Mouse (Mus musculus): Measurements from ENCODE around the gene Nudt3. TPM values are rescaled to one million over a fixed set of nuclear protein-coding genes. Genes with fewer than 3 reads are reported as not detected.

Nudt3 gene
- polyA plus RNA-seq, 1 experiment, result 43.2 TPM

DNA sequence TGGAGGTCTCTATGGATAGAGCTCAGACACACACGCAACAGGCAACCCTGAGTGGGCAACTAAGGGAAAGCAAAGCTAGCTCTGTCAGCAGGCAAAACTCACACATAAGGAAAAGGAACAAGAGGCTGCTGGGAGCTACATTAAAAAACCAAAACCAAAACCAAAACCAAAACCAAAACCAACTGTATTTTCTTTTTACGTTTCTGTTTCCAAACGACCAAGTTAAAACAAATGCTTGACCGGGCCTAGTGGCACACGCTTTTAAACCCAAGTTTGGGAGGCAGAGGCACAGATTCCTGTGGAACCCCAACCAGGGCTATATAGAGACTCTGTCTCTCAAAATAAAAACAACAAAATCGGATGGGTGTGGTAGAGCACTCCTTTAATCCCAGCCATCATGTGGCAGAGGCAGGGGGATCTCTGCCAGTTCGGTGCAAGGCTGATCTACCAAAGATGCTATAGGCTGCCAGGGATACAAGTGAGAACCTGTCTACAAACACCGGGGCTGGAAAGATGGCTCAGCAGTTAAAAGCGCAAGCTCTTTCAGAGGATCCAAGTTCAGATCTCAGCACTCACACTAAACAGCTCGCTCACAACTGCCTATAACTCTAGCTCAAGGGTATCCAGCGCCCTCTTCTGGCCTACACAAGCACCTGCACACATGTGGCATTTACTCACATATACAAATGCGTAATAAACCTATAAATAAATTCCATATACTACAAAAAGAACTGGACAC, 31.3 kb downstream of the Nudt3 start:
- Histone ChIP-seq H3K4me3 (ENCODE audit: extremely low read depth, insufficient read depth, insufficient read length) (peak overlapping the region; percentile 9; the same call in 1 of the 2 replicates), H3K36me3 (ENCODE audit: control insufficient read depth, insufficient read depth, low read length) (peaks cover 14% of the 10 kb centered on the region), H3K27ac (ENCODE audit: insufficient read depth, low read length) (peak overlapping the region; percentile 56), H3K4me1 (ENCODE audit: control insufficient read depth, insufficient read depth, insufficient read length) (peaks cover 12% of the 10 kb centered on the region; the same call in 1 of the 2 replicates), H3K27me3 (ENCODE audit: control insufficient read depth, insufficient read depth, low read length) (no peaks in the 10 kb centered on the region)
- DNase-seq (ENCODE audit: low read depth in 1 of 2, low spot score in 2 of 2), result peak in 1 of 2 experiments; percentile 31
- WGBS, result 58% methylated on average over 12 of the region's 12 CpGs
- no peak for TF ChIP-seq CTCF (IDR thresholded peaks at IDR 0.05; ENCODE audit: extremely low read depth, insufficient read depth, insufficient read length, insufficient replicate concordance)
- TF ChIP-seq POLR2A (IDR thresholded peaks at IDR 0.05; ENCODE audit: low read depth, low read length), result no peak

DNA sequence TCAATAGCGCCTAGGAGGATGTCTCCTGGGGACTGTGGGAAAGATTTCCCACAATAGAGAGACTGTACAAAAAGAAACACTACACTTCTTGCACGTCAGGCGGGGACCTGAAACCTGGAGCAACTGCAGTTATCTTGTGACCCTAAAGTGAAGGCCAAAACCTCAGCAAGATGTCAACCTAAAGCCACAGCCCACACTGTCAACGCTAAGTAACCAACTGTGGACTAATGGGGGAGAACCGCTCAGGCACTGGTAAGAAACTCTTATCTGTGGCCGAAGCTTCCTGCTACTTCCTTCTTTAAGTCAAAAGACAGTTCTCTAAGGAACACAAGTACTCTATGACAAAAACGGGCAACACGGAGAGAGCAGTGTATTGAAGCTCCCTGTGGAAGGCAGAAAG, 35.1 kb downstream of the Nudt3 start:
- H3K36me3 ChIP-seq (ENCODE audit: control insufficient read depth, insufficient read depth, low read length), result no peaks in the 10 kb centered on the region
- peaks cover 12% of the 10 kb centered on the region; the same call in 1 of the 2 replicates for H3K4me1 ChIP-seq (ENCODE audit: control insufficient read depth, insufficient read depth, insufficient read length)
- H3K4me3 ChIP-seq (ENCODE audit: extremely low read depth, insufficient read depth, insufficient read length), result no peak overlapping the region
- DNase-seq (ENCODE audit: low read depth in 1 of 2, low spot score in 2 of 2), result no peak
- TF ChIP-seq POLR2A (IDR thresholded peaks at IDR 0.05; ENCODE audit: low read depth, low read length) (no peak), CTCF (IDR thresholded peaks at IDR 0.05; ENCODE audit: extremely low read depth, insufficient read depth, insufficient read length, insufficient replicate concordance) (no peak)
- no peaks in the 10 kb centered on the region for H3K27me3 ChIP-seq (ENCODE audit: control insufficient read depth, insufficient read depth, low read length)
- WGBS, result 10% methylated on average over 8 of the region's 8 CpGs
- peak overlapping the region; percentile 53 for H3K27ac ChIP-seq (ENCODE audit: insufficient read depth, low read length)

DNA sequence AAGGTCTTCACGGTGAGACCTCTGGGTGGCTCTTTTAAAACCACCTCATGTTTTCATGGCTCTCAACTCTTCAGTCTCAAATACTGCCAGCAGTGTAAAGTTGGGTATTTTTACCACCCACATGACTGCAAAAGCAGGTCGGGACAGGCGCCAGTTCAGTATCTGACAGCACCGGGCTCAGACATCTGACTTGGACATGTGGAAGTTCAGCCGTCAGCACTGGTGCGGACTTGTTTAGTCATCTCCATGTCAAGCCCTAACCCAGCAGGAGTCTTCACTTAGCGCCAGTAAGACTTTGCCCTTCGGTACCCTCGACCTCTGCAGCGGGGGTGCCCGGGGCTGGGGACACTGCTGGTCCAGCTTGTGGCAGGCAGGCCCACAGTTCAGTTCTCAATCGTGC, 36.0 kb downstream of the Nudt3 start:
- Histone ChIP-seq H3K27me3 (ENCODE audit: control insufficient read depth, insufficient read depth, low read length) (no peaks in the 10 kb centered on the region), H3K36me3 (ENCODE audit: control insufficient read depth, insufficient read depth, low read length) (no peaks in the 10 kb centered on the region), H3K4me3 (ENCODE audit: extremely low read depth, insufficient read depth, insufficient read length) (no peak overlapping the region), H3K4me1 (ENCODE audit: control insufficient read depth, insufficient read depth, insufficient read length) (peaks cover 12% of the 10 kb centered on the region; the same call in 1 of the 2 replicates), H3K27ac (ENCODE audit: insufficient read depth, low read length) (no peak overlapping the region)
- DNase-seq (ENCODE audit: low read depth in 1 of 2, low spot score in 2 of 2), result no peak
- TF ChIP-seq POLR2A (IDR thresholded peaks at IDR 0.05; ENCODE audit: low read depth, low read length) (no peak), CTCF (IDR thresholded peaks at IDR 0.05; ENCODE audit: extremely low read depth, insufficient read depth, insufficient read length, insufficient replicate concordance) (no peak)
- WGBS, result 76% methylated on average over 12 of the region's 12 CpGs

DNA sequence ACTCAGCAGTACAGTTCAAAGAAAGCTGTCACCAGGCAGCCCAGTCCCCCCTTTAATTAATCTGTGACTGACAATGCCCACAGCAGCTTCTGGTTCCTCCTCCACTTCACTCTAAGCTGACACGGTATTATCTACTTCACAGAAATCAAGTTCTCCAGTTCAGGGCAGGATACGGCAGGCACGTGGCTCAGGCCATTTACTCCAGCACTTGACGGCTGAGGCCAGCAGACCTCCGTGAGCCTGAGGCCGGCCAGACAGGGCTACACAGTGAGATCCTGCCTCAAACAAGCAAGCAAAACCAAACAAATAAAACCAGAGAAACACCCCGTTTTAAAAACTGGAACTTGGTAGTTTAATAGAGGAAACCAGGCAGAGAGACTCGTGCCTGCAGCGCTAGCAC, 36.6 kb downstream of the Nudt3 start:
- H3K4me1 ChIP-seq (ENCODE audit: control insufficient read depth, insufficient read depth, insufficient read length), result peaks cover 12% of the 10 kb centered on the region; the same call in 1 of the 2 replicates
- no peak for TF ChIP-seq CTCF (IDR thresholded peaks at IDR 0.05; ENCODE audit: extremely low read depth, insufficient read depth, insufficient read length, insufficient replicate concordance)
- no peak for TF ChIP-seq POLR2A (IDR thresholded peaks at IDR 0.05; ENCODE audit: low read depth, low read length)
- 63% methylated on average over 9 of the region's 9 CpGs for WGBS
- no peak overlapping the region for H3K27ac ChIP-seq (ENCODE audit: insufficient read depth, low read length)
- H3K27me3 ChIP-seq (ENCODE audit: control insufficient read depth, insufficient read depth, low read length), result no peaks in the 10 kb centered on the region
- no peak for DNase-seq (ENCODE audit: low read depth in 1 of 2, low spot score in 2 of 2)
- peaks cover 2% of the 10 kb centered on the region; the same call in 1 of the 2 replicates for H3K36me3 ChIP-seq (ENCODE audit: control insufficient read depth, insufficient read depth, low read length)
- no peak overlapping the region for H3K4me3 ChIP-seq (ENCODE audit: extremely low read depth, insufficient read depth, insufficient read length)

DNA sequence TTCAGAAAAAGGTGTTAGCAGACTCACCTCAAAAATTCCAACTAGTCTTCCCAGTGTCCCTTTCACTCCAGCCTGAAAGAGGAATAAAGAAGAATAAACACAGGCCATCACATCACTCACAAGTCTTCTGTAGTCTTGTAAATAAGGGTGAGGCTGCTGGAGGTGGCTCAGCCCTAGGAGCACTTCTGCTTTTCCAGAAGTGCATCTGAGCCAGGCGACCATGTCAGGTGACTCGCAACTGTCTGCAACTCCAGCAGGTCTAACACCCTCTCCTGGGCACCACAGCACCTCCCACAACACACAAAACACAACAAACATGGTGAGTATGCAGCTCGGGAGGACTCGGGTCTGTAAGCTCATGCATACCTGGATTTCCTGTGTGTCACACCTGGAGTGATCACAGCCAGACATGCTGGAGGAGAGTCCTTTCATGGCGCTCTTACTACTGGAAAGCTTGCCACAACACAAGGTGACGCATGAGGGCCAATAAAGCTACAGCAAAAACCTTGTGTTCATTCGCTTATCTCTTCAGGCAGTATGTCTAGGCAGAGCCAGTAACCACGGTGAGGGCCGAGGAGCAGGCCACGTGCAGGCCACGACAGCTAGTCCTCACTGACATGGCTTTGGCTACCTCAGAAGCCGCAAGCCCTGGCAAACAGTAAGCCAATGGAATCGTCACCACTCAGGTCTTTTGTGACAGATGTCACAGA, 40.0 kb downstream of the Nudt3 start:
- Histone ChIP-seq H3K27me3 (ENCODE audit: control insufficient read depth, insufficient read depth, low read length) (no peaks in the 10 kb centered on the region), H3K27ac (ENCODE audit: insufficient read depth, low read length) (no peak overlapping the region), H3K4me3 (ENCODE audit: extremely low read depth, insufficient read depth, insufficient read length) (no peak overlapping the region), H3K4me1 (ENCODE audit: control insufficient read depth, insufficient read depth, insufficient read length) (peaks cover 8% of the 10 kb centered on the region; the same call in 1 of the 2 replicates), H3K36me3 (ENCODE audit: control insufficient read depth, insufficient read depth, low read length) (peaks cover 11% of the 10 kb centered on the region)
- no peak for TF ChIP-seq CTCF (IDR thresholded peaks at IDR 0.05; ENCODE audit: extremely low read depth, insufficient read depth, insufficient read length, insufficient replicate concordance)
- TF ChIP-seq POLR2A (IDR thresholded peaks at IDR 0.05; ENCODE audit: low read depth, low read length), result no peak
- DNase-seq (ENCODE audit: low read depth in 1 of 2, low spot score in 2 of 2), result no peak
- 65% methylated on average over 13 of the region's 13 CpGs for WGBS

DNA sequence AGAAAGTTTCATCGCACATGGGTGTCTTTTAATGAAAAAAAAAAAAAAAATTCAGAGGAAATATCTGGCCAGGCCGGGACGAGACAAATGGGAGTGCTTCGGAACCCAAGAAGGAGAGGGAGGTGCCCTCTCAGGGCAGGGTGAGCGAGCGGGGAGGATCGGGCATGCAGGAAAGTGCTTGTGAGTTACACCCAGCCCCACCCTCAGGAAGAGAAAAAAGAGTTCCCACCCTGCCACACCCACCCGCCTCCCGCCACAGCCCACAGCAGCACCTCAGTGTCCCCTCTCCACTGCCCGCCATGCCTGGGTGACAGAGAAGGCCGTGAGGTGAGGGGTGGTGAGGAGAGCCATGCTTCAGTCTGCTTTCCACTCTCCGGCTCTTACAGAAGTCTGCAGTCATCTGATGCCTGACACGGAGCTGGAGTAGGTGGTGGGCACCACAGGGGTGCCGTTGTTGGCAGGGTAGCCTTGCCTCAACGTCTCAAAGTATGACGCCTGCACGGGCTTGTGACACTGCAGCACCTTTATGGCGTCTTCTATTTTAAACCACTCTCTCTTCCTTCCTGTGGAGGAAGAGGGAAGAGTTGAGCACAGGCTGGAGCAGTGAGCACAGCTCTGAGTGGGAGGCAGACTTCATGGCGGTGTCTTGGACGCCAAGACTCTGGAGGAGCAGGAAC, 42.8 kb downstream of the Nudt3 start:
- WGBS, result 80% methylated on average over 20 of the region's 20 CpGs
- no peak overlapping the region for H3K27ac ChIP-seq (ENCODE audit: insufficient read depth, low read length)
- no peaks in the 10 kb centered on the region for H3K27me3 ChIP-seq (ENCODE audit: control insufficient read depth, insufficient read depth, low read length)
- DNase-seq (ENCODE audit: low read depth in 1 of 2, low spot score in 2 of 2), result no peak
- peaks cover 11% of the 10 kb centered on the region for H3K36me3 ChIP-seq (ENCODE audit: control insufficient read depth, insufficient read depth, low read length)
- no peak for TF ChIP-seq POLR2A (IDR thresholded peaks at IDR 0.05; ENCODE audit: low read depth, low read length)
- H3K4me3 ChIP-seq (ENCODE audit: extremely low read depth, insufficient read depth, insufficient read length), result no peak overlapping the region
- H3K4me1 ChIP-seq (ENCODE audit: control insufficient read depth, insufficient read depth, insufficient read length), result no peaks in the 10 kb centered on the region
